Mouse (Mus musculus) right cerebral cortex, postnatal 4 days (tissue): ENCODE data around the gene Stk25.
A peak's percentile ranks its signal among the peaks of the same experiment; 100 is the strongest.

Source experiments
- DNase-seq: peaks from one replicate; pipeline ENCODE4 v3.0.0-alpha.2; 2022

The Stk25 gene

DNA sequence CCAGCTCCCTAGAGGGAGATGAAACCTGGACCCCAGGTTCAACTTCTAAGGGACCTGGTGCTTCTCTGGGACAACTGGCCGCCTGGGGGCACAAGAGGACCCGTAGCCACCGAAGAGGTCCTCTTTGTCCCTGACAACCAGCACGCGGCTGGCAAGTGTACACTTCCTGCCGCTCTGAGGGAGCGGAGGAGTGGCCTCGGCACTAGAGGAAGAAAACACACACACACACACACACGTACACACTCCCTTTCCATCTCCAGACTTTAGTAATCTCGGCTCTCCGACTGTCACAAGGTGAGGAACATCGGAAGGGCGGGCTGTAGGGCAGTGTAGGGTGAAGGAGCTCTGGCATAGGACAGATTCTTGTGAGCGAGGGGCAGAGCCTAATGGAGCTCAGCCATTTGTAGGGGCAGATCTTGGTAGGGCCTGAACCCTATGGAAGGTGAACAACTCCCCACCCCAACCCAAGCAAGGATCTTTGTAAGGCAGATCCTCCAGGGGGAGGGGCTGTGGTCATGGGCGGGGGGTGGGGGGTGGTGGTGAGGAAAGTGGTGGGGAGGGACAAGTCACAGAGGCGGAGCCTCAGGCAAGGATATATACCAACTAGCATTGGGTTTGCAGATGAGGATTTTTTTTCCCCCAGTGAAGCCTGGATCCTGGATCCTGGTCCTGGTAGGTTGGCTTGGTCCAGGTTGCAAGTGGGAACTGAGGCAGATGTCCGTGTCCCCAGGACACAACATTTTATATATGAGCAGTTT lies 10.5 kb upstream of the Stk25 start:
- DNase-seq = peak; percentile 66

DNA sequence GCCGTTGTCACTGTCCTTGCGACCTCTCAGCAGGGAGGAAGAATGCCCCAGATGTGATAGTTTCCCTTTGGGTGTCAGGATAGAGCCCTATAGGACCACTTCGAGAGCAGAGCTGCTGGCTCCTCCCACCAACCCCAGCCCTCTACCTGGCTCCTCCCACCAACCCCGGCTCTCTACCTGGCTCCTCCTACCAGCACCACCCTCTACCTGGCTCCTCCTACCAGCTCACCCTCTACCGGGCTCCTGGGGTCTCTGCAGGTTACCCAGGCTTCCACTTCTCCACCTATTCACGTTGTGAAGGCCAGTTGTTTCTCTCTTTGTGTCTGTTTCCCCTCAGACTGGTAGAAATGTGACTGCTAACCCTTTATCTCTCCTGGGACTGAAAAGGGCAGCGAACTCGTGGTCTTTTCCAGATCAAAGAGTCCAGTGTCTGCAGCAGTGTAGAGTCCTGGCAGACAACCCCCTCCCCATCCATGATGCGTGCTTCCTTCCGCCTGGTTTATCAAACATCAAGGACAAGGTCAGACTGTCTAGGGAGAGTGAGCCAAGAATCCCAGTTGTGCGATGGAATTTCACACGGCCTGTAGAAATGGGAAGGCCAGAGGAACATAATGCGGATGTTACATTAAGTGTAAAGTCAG lies 9.4 kb upstream of the Stk25 start:
- no peak for DNase-seq

DNA sequence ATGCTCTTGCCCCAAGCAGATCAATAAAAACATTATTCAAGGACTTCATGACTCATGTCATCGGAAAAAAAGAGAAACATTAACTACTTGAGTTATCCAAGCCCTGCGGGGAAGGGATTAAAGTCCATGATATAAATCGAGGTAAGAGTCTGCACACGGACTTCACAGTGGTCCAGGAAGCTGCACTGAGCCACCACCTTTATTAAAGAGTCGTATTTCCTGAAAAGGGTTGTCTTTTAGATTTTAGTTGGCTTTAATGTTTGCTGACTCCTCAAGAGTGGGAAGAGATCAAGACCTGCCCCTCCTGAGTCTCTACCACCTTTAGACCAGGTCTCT lies 1.5 kb downstream of the Stk25 start:
- no peak for DNase-seq

DNA sequence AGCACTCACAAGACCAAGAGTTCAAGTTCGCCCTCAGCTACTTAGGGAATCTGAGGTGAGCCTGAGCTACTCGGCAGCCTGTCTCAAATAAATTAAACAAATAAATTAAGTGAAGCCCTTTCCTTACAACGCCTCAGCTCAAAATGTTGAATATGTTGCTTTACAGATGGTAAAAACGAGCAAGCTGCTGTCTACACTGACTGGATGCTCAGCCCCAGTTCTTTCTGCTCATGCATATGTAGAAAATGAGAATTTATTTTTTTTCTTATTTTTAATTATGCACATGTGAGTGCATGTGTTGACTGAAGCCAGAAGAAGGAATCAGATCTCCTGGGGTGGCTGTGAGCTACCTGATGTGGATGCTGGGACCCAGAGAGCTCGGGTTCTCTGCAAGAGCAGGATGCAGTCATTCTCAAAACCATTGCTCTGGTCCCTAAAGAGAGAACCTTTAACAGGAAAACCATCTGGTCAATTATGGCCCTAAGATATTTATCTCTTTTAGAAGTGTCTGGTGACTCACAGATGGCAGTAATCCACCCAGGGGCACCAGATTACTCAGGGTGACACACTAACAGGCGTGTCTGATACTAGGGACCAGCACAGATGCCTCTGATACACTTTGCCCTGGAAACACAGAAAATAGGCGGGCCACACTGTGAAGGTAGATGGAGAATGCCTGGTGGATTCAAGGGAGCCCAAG lies 2.0 kb downstream of the Stk25 start:
- no peak for DNase-seq

DNA sequence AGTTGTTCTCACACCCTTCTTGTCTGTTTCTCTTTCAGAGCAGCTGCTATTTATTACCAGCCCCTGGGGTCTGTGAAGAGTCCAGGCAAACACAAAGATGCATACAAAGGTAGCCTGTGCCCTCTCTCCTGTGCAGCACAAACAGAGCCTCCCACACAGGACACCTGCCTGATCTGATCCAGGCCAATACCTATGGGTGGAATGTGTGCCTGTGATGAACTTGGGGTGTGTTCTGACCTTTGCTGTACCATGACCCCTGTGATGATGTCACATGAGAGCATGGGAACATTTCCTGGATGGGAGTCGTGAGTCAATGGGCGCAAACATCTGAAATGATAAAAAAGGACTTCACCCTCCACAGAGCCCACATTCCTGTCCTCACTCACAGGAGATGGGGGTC lies 3.7 kb downstream of the Stk25 start:
- no peak for DNase-seq

DNA sequence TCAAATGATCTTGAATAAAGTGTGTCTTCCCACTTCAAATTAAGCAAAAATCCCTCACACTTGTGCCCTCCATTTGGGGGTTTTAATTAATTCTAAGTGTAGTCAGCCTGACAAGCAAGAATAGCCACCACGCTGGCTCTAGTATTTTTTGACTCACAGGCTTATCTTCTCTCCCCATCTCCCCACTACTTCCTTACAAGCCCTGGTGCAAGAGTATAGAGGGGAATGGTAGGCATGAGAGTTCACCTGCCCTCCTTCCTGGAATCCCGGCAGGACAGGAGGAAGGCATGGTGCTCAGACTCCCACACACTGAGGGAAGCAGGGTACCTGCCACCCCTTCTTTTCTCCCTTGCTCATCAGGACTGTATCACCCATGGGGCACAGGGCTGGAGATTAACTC lies 4.2 kb downstream of the Stk25 start:
- no peak for DNase-seq

DNA sequence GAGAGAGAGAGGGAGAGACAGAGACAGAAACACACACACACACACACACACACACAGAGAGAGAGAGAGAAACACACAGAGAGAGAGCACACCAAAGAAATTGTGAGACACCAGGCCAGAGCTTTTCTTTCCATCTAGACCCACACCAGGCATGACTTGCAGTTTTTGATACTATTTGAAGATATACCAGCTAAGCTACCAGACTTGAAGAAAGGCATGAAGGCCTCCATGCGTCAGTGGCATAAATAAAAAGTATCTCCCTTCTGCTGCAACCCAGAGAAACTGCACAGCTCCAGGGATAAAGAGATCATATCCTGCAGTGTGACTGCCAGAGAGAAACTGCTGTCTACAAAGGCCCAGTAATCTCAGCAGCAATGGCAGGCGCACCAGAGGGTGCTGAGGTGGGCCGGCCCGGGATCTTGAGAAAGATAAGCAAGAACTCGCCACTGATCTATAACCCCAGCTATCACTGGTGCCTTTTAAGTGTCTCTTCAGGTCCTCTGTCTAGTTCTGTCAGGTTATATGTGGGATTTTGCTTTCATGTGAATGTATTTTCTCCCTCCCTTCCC lies 8.8 kb downstream of the Stk25 start:
- DNase-seq = no peak

DNA sequence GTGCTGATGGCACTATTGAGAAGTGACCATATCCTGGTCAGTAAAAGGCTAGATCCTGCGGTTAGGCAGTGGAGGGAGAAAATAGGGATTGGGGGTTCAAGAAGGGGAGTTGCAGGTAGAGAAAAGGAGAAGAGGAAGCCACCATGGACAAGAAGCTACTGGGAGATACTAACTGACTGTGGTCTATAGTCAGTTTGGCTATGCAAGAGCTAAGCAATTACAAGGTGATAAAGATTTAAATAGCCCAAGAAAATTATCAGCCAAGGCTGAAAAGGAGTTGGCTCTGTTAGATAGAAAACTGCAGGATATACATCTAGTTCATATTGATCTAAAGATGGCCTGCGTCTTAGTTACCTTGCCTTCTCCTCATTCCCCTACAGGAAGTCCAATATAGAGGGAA lies 15.8 kb downstream of the Stk25 start:
- no peak for DNase-seq

DNA sequence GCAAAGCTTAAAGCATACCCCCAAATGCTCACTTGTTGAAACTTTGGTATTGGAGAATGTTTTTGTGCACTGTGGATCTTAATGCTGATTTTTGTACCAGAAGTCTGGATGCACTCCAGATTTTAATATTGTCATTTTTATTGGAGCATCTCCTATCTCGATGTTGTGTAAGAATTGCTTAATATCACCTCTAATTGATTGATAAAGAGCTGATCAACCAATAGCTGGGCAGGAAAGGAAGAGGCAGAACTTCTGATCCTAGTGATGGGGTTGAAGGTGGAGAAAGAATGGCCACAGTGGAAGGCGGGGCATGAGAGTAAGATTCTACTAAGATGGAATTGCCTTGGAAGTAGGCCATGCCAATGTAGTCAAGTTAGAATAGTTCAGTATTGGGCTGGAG lies 16.5 kb downstream of the Stk25 start:
- no peak for DNase-seq

DNA sequence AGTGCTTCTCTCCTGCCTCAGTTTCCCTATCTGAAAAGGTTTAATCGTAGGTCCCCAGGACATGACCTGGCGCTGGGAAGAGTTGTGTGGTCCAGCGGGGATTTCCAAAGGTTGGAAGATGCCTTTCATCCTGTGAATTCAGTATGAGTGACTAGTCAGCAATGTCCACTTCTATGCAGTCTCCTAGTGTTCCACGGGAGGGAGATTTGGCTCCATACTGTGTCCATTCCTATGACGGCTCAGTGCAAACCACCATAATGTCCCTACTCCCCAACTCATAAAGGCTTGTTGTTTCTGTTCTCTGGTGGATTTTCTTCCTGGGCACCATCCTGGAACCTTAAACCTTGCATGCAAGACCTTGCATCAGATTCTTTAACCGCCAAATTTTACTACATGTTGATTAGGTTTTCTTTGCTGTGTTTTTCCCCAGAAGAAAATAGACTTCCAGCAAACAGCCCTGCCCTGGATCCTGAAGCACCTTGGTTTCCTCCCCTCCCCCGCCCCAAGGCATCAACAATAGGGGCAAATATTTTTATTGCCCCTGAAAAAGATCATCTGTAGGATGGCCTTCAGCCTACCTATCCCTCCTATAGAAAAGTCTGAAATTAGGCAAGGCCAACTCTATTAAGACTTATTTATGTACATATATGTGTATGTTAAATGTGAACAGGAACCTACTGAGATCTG lies 22.1 kb downstream of the Stk25 start:
- DNase-seq = no peak

DNA sequence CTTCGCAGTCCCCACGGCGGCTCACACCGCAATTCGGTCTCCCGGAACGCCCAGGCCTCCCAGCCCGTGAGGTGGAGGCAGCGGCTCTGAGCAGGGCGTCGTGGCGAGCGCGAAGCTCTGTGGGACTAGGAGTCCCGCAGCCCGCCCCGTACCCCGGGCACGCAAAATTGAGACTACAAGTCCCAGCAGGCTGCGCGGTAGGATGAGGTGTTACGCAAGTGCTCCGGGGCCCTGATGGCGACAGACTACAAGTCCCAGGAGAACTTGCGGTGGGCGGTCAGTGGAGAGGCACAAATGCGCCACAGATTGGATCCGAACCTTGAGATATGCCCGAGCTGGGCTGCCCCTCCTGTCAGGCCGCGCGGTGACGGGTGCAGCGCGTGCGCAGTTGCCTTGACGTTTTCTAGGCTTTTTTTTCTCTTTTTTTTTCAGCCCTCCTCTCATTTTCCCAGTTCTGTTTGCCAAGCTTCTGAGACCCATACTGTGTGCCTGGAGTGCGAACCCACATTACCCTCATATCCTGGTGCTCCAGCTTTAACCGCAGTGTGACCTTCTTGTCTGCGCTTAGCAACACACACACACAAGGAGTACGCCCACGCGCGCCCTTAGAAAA lies 22.8 kb downstream of the Stk25 start:
- peak; percentile 96 for DNase-seq

DNA sequence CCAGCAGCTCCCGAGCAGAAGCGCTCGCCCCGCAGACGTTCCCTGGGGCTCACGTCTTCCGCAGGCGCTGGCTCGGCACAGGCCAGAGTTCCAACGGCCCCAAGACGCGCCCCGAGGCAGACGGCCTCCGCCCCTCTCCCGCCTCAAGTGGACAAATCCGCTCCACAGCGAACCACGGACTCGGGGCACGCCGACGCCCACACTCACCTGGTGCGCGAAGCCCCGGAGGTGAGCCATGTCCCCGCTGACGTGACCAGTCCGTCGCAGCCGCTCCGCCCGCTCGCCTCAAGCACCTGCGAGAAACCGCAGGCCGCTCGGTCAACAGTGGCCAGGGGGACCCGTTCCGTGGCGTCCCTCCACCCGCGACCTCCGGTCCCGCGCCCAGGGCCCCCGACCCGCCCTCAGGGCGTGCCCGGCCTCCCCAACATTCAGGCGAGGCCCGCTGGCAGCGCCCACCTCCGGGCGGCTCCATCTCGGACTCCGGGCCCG lies 23.3 kb downstream of the Stk25 start:
- peak; percentile 53 for DNase-seq

DNA sequence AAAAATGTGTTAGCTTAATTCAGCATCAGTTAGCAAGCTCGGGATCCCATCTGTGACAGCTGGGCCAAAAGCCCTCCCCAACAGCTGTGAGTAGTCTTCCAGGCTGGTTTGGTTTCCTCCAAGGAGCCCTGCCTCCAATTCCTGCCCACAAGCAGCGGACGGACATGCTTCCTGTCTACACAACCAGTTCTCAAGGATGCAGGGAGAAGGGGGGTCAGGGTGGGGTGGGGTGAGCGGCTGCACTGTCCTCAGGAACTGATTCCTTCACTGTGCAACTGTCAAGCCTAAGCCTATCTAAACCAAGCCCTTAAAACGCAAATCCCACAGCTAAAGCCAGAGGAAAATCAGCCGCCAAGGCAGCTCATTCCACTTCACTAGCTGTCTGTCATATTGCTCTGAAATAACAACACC lies 24.0 kb downstream of the Stk25 start:
- DNase-seq = peak; percentile 27

DNA sequence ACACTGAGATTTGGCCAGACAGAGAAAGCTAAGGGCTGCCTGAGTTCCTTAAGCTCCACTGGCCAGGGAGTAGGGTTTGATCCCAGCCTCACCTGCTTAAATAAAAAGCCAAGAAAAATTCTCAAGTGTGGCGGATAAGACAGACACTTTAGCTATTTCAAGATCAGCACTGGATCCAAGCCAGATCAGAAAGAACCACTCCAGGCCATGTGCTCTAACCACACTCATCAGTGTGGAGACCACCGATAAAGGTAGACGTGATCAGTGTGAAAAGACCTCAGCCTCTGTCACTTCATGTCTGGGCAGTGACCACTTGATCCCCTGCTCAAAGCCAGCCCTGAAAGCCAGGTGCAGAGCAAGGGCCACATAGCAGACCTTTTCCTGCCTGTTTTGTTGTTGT lies 25.7 kb downstream of the Stk25 start:
- DNase-seq = no peak

DNA sequence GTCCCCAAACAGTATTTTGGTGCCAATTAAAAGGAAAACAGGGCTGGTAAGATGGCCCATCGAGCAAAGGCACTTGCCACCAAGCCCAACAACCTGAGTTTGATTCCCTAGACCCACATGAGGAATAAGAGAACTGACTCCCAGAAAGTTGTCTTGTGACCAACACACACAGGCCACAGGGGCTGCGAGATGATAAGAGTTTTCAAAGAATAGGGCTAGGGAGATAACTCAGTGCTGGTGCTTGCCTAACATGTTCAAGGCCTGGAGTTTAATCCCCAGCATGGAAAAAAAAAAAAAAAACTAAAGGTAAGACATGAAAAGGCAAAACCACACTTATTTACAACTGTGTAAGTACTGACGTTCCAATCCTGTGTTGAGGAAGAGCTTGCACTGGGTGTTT lies 27.7 kb downstream of the Stk25 start:
- no peak for DNase-seq

DNA sequence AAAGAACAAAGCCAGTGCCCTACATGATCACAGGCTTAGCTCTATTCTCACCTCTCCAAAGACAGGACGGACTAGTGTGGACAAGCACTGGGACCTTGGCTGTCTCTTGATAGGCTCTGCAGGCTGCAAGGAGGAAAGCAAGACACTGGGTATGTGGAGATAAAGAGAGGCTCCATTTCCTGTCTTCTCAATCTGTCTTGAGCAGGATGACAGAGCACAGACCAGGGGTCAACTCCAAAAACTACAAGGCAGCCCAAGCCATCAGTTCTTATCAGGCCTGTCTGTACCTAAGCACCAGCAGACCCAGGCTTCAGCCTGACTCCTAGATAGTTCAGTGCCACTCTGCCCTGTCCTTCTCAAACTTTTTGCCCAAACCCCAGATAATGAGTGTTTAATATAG lies 34.0 kb downstream of the Stk25 start:
- DNase-seq = no peak

DNA sequence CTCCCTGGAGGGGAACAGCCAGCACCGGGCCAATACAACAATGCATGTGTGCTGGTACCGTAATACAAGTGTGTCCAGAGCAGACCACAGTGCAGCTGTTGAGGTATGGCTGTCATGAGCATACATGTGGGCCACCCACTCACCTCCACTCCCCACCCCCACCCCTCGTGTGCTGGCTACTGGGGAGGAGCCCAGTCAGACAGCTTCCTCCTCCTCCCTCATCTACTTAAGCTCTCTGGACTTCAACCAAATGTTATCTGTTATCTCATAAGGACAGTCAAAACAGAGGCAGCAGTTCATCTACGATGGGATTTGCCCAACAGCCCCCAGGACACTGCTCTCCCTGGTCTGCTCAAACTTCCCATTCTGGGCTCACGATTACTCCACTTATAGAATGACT lies 39.5 kb downstream of the Stk25 start:
- DNase-seq = no peak

DNA sequence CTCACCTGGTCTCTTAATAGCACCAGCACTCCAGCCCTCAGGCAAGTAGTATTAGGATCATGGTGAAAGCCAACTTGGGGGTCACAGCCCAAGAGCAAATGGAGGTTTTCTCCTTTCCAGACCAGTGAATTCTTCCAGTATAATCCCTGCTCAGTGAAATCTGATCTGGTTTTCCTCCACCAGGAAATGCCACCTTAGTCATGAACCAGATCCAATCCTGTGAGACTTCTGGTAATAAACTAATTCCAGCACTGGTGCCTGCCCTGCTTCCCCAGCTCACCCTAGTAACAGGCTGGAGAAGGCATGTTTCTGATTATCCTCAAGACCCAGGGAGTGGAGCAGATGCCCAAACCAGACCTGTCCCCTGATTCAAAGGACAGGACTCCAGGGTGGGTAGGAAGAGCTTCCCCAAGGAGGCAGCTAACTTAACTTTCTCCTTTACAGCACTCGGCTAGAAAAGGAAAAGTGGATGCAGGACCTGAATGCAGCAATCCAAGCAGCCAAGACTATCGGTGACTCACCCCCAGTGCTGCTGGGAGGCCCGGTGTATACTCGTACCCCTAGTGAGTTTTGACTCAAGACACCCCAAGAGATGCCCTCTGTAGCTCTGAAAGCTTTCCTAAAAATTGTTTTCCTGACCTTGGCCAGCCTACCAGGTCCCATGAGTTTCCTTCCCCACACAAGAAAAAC lies 40.3 kb downstream of the Stk25 start:
- no peak for DNase-seq

DNA sequence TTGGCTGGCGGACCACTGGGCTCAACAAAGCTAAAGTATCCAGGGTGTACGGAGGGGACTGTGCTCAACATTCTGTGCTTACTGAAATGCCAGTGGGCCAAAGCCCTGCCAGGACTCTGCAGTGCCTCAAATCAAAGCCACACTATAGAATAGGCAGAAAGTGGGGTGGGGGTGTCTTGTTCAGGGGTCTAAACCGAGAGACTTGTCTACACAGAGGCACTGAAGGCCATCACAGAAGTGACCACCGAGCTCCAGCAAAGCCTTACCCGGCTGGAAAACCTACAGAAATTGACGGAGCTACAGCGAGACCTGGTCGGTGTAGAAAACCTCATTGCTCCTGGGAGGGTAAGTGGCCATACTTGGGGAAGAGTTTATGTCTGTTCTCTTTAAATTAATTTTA lies 48.7 kb downstream of the Stk25 start:
- DNase-seq = no peak

DNA sequence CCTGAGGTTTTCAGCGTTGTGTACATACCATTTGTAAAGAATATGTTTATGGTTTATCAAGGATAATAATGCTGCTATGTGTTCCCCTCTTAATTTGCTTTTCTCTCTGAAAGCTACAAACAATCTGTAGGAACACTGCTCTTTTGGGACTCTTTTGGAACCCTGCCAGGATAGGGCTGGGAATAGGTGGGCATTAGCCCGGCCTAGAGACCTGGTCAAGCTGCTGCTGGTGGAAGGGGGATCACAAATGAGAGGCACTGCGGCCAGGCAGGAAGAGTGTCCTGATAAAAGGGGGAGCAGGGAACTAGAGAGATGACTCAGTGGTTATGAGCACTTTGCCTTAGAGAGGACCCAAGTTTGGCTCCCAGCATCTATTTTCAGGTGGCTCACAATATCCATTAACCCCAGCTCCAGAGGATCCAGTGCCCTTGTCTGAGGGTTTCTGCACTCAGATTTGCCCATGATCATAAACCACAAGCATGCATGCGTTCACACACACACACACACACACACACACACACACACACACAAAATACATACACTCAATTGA lies 49.7 kb downstream of the Stk25 start:
- DNase-seq = no peak
